Mouse (Mus musculus) kidney, adult 2 months (tissue): ENCODE data around the gene Fat1.

Experiments
- CTCF ChIP-seq: fragments of 200-500 bp; conservative IDR thresholded peaks from 2 replicates; pipeline ENCODE4 v1.5.1; 2011; ENCODE audit warnings: low read depth, mild to moderate bottlenecking, control low read depth, low read length, moderate library complexity, mixed read lengths; ENCODE audit not compliant: insufficient read depth, insufficient read length
- POLR2A ChIP-seq: fragments of 200-500 bp; IDR thresholded peaks from one replicate; pipeline ENCODE4 v1.6.1; 2011; ENCODE audit warnings: low read depth, low read length, control low read depth

GRCm38 (mm10) chr8:44924995-44925394, 10.3 kb upstream of the Fat1 start:
- TF ChIP-seq CTCF (no peak), POLR2A (no peak)
